Mouse (Mus musculus): Measurements from ENCODE around the gene 2310039H08Rik. TPM values are rescaled to one million over a fixed set of nuclear protein-coding genes. Genes with fewer than 3 reads are reported as not detected.

The 2310039H08Rik gene
- 44.8 TPM in 2 replicates for polyA plus RNA-seq (2016; fragmentation: Nextera tagmentation; extraction: Ambion mirVana)

DNA sequence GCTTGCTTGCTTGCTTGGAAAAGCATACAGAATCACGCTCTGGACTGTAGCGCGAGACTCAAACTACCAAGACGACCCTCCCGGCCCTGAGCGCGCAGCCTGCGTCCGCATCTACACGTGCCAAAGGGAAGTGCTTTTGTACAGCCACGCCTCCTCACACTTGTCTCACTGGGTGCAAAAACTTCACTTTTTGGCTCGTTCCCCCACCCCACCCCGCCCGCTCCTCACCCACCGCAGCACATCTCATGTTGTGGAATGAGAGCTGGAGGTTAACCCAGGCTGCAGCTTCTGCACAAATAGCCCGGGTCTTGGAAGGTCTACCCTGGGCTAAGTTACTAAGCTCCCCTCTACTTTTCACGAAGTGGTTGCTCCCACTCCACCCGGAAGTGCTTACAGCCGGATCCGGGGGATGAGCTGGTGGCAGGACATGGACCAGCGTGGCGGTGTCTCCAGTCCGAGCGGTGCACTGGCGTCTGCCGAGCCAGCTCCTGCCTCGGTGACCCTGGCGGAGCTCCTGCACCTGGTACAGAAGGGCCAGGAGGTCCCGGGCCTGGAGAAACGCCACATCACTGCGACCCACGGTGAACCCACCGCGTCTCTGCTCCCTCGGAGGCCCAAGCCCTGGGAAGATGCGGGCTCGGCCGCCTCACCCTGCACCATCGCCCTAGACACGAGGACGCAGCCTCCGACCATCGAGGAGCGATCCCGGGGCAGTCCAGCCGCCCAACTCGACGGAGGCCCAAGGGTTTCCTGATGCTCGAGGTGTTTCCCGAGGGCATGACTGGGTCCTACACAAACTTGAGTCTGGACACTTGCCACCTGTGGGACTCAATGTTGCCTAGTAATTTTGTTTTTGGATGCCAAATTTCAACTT is at the start of gene 2310039H08Rik:
Gene 2310039H08Rik, plus strand, starts transcription at position 232 of the 874 bp plus-strand sequence.
- peaks cover 28% of the 10 kb centered on the region for H3K4me1 ChIP-seq
- H3K27ac ChIP-seq (replicated peaks), result peak within 1 kb of the TSS; percentile 89
- H3K36me3 ChIP-seq (replicated peaks), result peaks cover 37% of the 10 kb centered on the region
- no peaks in the 10 kb centered on the region for H3K27me3 ChIP-seq (replicated peaks; ENCODE audit: low read depth, poor library complexity, severe bottlenecking)
- H3K9me3 ChIP-seq, result no peaks in the 10 kb centered on the region
- under 1% methylated on average over 50 of the region's 50 CpGs for WGBS
- peak within 1 kb of the TSS; percentile 77 for H3K4me3 ChIP-seq
- peak; percentile 89 for DNase-seq (ENCODE audit: low spot score)

DNA sequence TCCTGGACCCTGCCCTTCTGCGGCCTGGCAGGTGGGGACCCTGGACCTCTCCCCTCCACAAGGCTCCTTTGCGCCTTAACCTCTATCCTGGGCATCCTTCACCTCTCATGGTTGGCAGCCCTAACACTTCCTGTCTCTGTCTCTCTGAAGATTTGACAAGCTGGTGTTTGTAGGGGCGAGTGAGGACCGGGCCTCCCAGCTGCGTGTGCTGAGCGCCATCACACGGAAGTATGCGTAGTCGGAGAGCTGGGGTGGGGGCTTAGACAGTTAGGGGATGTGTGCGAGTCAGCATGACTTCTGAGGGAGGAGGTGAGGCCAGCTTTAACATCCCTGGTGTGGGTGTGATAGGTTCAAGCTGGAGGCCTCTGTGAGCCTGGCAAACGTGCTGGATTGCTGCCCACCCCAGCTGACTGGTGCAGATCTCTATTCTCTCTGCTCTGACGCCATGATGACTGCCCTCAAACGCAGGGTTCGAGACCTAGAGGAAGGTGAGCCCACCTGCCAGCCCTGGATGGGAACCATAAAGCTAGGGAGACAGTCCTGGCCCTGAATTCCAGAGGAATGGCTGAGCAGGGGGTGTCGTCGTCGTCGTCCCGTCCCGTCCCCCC is 47.9 kb upstream of the 2310039H08Rik start:
- Histone ChIP-seq H3K4me1 (peaks cover 14% of the 10 kb centered on the region), H3K27me3 (replicated peaks; ENCODE audit: low read depth, poor library complexity, severe bottlenecking) (peaks cover 18% of the 10 kb centered on the region), H3K9me3 (no peaks in the 10 kb centered on the region), H3K4me3 (no peak overlapping the region), H3K36me3 (replicated peaks) (peaks cover 65% of the 10 kb centered on the region), H3K27ac (replicated peaks) (no peak overlapping the region)
- DNase-seq (ENCODE audit: low spot score), result no peak
- 85% methylated on average over 20 of the region's 20 CpGs for WGBS

DNA sequence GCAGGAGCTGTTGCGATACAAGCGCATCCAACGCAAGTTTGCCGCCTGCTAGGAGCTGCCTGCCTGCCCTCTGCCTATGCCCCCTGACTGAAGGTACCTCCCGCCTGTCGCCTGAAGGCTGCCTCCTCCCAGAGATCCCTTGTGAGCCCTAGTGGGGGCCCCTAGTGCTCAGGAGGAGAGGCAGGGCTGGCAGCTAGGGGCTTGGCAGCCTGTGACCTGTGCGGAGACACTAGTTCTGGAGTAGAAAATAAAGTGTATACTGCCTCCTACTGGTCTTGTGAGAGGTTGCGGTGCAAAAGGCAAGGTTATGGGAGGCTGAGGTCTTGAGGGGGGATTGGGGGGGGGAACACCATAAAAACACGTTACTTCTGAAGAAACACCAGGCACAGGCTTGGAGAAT is 47.2 kb upstream of the 2310039H08Rik start:
- peaks cover 25% of the 10 kb centered on the region for H3K27me3 ChIP-seq (replicated peaks; ENCODE audit: low read depth, poor library complexity, severe bottlenecking)
- peaks cover 61% of the 10 kb centered on the region for H3K36me3 ChIP-seq (replicated peaks)
- 0 out of 2 replicates have a peak overlapping the region, but pooled peaks have one; percentile 0 for H3K27ac ChIP-seq (replicated peaks)
- WGBS, result 49% methylated on average over 9 of the region's 9 CpGs
- peak; percentile 64 for DNase-seq (ENCODE audit: low spot score)
- peaks cover 14% of the 10 kb centered on the region for H3K4me1 ChIP-seq
- H3K4me3 ChIP-seq, result no peak overlapping the region
- H3K9me3 ChIP-seq, result no peaks in the 10 kb centered on the region

DNA sequence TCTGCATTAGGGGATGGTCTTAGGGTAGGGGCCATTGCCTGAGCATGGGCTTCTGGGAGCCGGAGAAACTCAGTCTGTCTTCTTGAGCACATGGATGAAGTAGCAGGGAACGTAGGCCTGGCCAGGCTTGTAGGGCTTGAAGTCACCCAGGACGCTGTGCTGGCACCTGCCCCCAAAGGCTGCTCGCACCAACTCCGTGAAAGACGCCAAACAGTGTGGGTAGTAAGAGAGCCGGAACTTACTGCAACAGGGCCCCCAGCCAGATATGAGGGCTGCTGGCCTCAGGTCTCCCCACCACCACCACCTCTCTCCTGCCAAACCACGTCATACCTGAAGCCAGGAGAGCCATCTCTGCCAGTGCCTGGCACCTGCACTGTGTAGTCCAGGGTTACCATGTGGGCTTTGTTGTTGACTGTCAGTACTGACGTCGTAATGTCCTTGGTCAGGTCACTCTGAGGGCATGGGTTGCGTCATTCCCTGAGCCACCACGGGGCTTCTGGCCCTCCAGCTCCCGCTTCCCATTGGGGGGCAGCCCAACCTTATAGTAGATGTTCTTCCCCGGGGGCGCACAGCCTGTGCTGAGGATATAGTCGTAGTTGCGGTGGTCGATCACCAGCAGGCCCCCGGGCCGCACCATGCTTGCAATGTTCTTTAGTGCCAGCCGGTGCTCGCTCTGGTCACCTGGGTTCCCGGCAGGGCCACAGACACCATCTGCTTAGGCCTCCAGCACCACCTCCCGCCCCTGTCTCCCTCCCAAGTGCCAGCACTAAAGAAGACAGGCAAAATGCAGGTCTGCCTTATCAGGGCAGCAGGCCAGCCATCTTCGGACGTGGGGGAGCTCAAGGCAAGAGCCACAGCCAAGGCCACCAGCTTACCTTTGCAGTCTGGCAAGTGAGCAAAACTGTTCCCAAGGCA is 46.4 kb upstream of the 2310039H08Rik start:
- H3K36me3 ChIP-seq (replicated peaks), result peaks cover 55% of the 10 kb centered on the region
- no peaks in the 10 kb centered on the region for H3K9me3 ChIP-seq
- no peak overlapping the region for H3K27ac ChIP-seq (replicated peaks)
- peaks cover 14% of the 10 kb centered on the region for H3K4me1 ChIP-seq
- H3K4me3 ChIP-seq, result no peak overlapping the region
- WGBS, result 92% methylated on average over 26 of the region's 26 CpGs
- no peak for DNase-seq (ENCODE audit: low spot score)
- peaks cover 28% of the 10 kb centered on the region for H3K27me3 ChIP-seq (replicated peaks; ENCODE audit: low read depth, poor library complexity, severe bottlenecking)

DNA sequence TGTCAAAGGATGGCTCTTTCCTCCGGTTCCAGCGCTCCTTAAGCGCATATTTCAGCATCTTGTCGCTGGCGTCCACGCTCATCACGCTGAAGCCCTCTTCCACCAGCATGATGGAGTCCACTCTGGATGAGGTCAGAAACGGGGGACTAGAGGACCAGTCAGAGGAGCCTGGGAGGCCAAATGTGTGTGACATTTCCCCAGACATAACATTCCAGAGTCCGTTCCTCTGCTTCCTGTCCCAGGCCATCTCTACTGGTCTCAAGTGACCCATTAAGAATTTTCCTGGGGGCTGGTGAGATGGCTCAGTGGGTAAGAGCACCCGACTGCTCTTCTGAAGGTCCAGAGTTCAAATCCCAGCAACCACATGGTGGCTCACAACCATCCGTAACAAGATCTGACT is 45.2 kb upstream of the 2310039H08Rik start:
- no peak overlapping the region for H3K4me3 ChIP-seq
- 89% methylated on average over 11 of the region's 11 CpGs for WGBS
- no peak overlapping the region for H3K27ac ChIP-seq (replicated peaks)
- peaks cover 14% of the 10 kb centered on the region; the same call in 1 of the 2 replicates for H3K4me1 ChIP-seq
- peaks cover 43% of the 10 kb centered on the region for H3K36me3 ChIP-seq (replicated peaks)
- peaks cover 28% of the 10 kb centered on the region for H3K27me3 ChIP-seq (replicated peaks; ENCODE audit: low read depth, poor library complexity, severe bottlenecking)
- no peaks in the 10 kb centered on the region for H3K9me3 ChIP-seq
- no peak for DNase-seq (ENCODE audit: low spot score)

DNA sequence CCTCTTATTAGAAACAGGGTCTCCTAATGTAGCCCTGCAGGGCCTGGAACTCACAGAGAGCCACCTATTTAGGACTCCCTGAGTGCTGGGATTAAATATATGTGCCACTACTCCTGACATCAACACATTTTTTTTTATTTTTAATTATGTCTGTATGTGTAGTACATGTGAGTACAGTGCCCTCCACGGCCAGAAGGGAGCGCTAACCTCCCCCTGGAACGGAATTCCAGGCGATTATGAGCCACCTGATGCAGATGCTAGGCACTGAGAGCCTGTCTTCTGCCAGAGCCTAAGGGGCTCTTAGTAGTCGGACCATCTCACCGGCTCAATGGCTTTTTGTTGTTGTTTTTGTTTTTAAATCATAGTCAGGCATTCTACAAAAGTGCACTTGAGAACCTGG is 44.4 kb upstream of the 2310039H08Rik start:
- no peak overlapping the region for H3K27ac ChIP-seq (replicated peaks)
- DNase-seq (ENCODE audit: low spot score), result peak; percentile 38
- peaks cover 14% of the 10 kb centered on the region; the same call in 1 of the 2 replicates for H3K4me1 ChIP-seq
- peaks cover 28% of the 10 kb centered on the region for H3K27me3 ChIP-seq (replicated peaks; ENCODE audit: low read depth, poor library complexity, severe bottlenecking)
- peaks cover 36% of the 10 kb centered on the region for H3K36me3 ChIP-seq (replicated peaks)
- H3K4me3 ChIP-seq, result no peak overlapping the region
- no peaks in the 10 kb centered on the region for H3K9me3 ChIP-seq
- WGBS, result 40% methylated on average over 6 of the region's 6 CpGs

DNA sequence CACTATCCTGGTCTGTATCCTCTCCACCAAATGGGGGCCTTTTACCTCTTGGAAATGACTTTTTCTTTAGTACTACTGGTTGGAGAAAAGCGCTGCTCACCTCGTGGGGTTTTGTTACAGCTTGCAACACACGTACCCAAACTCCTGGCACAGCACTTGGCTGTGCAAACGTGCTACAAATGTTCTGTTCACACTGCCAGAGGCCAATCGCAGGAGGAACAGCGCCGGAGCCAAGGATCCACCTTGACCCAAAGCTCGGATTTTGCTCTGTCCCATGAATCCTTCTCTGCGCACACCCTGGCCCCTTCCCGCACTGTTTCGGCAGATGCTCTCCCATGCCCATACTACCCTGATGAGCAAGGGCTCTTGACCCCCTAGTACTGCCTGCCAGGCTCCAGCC is 43.9 kb upstream of the 2310039H08Rik start:
- H3K4me3 ChIP-seq, result peak overlapping the region; percentile 41
- DNase-seq (ENCODE audit: low spot score), result no peak
- 50% methylated on average over 11 of the region's 11 CpGs for WGBS
- H3K27ac ChIP-seq (replicated peaks), result no peak overlapping the region
- H3K27me3 ChIP-seq (replicated peaks; ENCODE audit: low read depth, poor library complexity, severe bottlenecking), result peaks cover 28% of the 10 kb centered on the region
- H3K9me3 ChIP-seq, result no peaks in the 10 kb centered on the region
- H3K4me1 ChIP-seq, result peaks cover 14% of the 10 kb centered on the region; the same call in 1 of the 2 replicates
- H3K36me3 ChIP-seq (replicated peaks), result peaks cover 32% of the 10 kb centered on the region

DNA sequence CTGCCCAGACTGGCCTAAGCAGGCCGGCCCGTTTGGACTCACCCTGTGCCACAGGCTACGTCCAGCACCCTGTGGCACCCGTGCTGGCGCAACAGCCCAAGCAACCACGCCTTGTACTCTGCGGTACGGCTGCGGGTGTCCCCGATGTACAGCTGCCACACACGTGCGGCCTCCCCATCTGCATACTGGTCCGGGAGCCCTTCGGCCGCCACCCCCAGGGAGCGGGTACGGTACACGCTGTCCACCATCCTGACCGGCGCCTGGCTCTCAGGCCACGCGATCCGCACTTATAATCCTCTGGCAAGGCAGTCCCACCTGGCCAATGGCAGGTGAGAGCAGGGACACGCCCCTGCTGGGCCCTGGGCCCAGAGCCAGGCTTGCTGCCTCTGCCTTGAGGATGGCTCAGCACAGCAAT is 43.5 kb upstream of the 2310039H08Rik start, which contains the start of gene Gnmt:
Gene Gnmt, minus strand, starts transcription at position 265 of the 415 bp plus-strand sequence.
- Histone ChIP-seq H3K36me3 (replicated peaks) (peaks cover 29% of the 10 kb centered on the region), H3K4me1 (peaks cover 14% of the 10 kb centered on the region; the same call in 1 of the 2 replicates), H3K9me3 (no peaks in the 10 kb centered on the region), H3K4me3 (peak within 1 kb of the TSS; percentile 41), H3K27me3 (replicated peaks; ENCODE audit: low read depth, poor library complexity, severe bottlenecking) (peaks cover 28% of the 10 kb centered on the region), H3K27ac (replicated peaks) (peak within 1 kb of the TSS; percentile 19; the same call in 1 of the 2 replicates)
- WGBS, result 13% methylated on average over 24 of the region's 24 CpGs
- peak; percentile 31 for DNase-seq (ENCODE audit: low spot score)

DNA sequence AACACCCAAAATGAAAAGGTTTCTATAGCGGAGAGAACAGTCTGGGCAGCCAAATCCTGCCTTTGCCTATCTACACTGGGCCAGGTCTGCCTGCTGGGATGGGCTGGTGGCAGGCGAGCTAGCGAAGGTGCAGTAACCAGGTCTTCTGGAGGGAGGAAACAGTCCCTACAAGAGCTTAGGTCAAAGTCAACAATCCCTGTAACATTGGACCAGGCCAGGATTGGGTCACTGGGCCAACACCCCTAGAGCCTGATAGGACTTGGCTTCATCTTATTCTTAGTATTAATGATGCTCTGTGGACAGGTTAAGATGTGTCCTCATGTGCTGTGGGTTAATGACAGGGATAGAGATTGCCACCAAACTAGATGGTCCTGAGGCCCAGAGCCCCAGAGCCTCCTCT is 38.4 kb upstream of the 2310039H08Rik start:
- 90% methylated on average over 3 of the region's 3 CpGs for WGBS
- no peak for DNase-seq (ENCODE audit: low spot score)
- no peak overlapping the region for H3K4me3 ChIP-seq
- H3K27ac ChIP-seq (replicated peaks), result no peak overlapping the region
- H3K36me3 ChIP-seq (replicated peaks), result peaks cover 47% of the 10 kb centered on the region
- H3K27me3 ChIP-seq (replicated peaks; ENCODE audit: low read depth, poor library complexity, severe bottlenecking), result peaks cover 15% of the 10 kb centered on the region
- no peaks in the 10 kb centered on the region for H3K9me3 ChIP-seq
- peaks cover 2% of the 10 kb centered on the region; the same call in 1 of the 2 replicates for H3K4me1 ChIP-seq

DNA sequence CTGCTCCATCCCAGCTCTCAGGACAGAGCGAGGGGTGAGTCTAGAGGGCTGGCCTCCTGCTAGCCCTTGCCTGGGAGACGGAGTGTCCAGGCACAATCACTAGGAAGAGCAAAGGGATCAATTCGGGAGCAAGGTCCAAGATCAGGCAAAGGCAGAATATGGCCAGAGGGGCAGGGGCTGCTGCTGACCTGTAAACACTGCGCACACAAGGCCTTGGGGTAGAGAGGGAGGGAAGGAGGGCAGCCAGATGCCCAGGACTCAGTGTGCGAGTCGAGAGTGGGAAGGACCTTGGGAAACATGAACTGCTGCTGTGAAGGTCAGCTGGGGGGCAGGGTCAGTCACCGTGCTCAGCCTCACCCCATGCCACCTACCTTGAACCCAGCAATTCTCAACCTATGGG is 37.1 kb upstream of the 2310039H08Rik start:
- Histone ChIP-seq H3K36me3 (replicated peaks) (peaks cover 53% of the 10 kb centered on the region), H3K4me1 (no peaks in the 10 kb centered on the region), H3K27me3 (replicated peaks; ENCODE audit: low read depth, poor library complexity, severe bottlenecking) (peaks cover 3% of the 10 kb centered on the region; the same call in 1 of the 2 replicates), H3K4me3 (no peak overlapping the region), H3K27ac (replicated peaks) (no peak overlapping the region), H3K9me3 (no peaks in the 10 kb centered on the region)
- DNase-seq (ENCODE audit: low spot score), result no peak
- WGBS, result 87% methylated on average over 7 of the region's 7 CpGs

DNA sequence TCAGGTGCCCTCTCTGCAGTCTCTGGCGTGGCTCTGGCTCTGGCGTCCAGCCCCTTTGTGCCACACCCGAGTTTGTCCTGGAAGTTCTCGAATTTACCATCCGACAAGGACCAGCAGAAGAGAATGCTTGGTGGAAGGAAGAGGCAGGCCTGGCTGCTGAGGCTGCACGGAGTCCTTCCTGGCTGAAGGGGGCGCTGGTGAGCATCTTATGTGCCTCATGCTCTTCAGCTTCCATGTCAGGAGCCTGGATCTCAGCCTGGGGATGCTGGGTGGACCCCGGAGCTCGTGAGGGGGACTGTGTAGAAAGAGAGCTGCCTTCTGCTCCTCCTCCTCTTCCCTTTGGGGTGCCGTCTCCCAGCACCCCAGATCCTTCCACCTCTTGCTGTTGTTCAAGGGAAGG is 36.3 kb upstream of the 2310039H08Rik start:
- H3K27ac ChIP-seq (replicated peaks), result no peak overlapping the region
- no peaks in the 10 kb centered on the region for H3K27me3 ChIP-seq (replicated peaks; ENCODE audit: low read depth, poor library complexity, severe bottlenecking)
- H3K4me1 ChIP-seq, result no peaks in the 10 kb centered on the region
- 62% methylated on average over 10 of the region's 10 CpGs for WGBS
- DNase-seq (ENCODE audit: low spot score), result peak; percentile 35
- H3K4me3 ChIP-seq, result no peak overlapping the region
- peaks cover 55% of the 10 kb centered on the region for H3K36me3 ChIP-seq (replicated peaks)
- no peaks in the 10 kb centered on the region for H3K9me3 ChIP-seq

DNA sequence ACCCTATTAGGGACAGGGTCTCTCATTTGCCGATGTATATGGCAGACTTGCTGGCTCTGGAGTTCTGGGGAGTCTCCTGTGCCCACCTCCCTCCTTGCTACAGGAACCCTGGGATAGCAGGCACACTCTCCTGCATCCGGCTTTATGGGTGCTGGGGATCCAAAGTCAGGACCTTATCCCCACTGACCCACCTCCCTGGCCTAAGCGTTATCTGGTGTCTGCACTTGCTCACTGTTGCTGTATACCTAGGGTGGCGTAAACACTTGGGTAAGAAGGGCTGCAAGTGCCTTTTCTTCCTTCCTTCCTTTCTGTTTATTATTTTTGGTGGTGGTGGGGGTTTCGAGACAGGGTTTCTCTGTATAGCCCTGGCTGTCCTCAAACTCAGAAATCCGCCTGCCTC is 31.1 kb upstream of the 2310039H08Rik start:
- Histone ChIP-seq H3K27ac (replicated peaks) (no peak overlapping the region), H3K9me3 (no peaks in the 10 kb centered on the region), H3K4me1 (no peaks in the 10 kb centered on the region), H3K27me3 (replicated peaks; ENCODE audit: low read depth, poor library complexity, severe bottlenecking) (no peaks in the 10 kb centered on the region), H3K4me3 (no peak overlapping the region), H3K36me3 (replicated peaks) (peaks cover 79% of the 10 kb centered on the region)
- 92% methylated on average over 6 of the region's 6 CpGs for WGBS
- no peak for DNase-seq (ENCODE audit: low spot score)

All from embryonic facial prominence, embryonic 10.5 days (tissue).